Mouse (Mus musculus): Measurements from ENCODE around the gene Cfap299. TPM values are rescaled to one million over a fixed set of nuclear protein-coding genes. Genes with fewer than 3 reads are reported as not detected.
"Not testable (repeated sequence)": the region's sequence is repeated elsewhere in the genome, so short reads cannot be mapped to it uniquely, and the experiment has no call there.

Cfap299 gene
- polyA plus RNA-seq, 1 experiment from 2014 or later = 0.37 TPM

GRCm38 (mm10) chr5:98562806-98563205 is 233.7 kb downstream of the Cfap299 start:
- H3K9me3 ChIP-seq (replicated peaks) = no peaks in the 10 kb centered on the region
- H3K36me3 ChIP-seq = no peaks in the 10 kb centered on the region
- H3K4me3 ChIP-seq = no peak overlapping the region
- 93% methylated on average over 9 of the region's 9 CpGs for WGBS
- DNase-seq (ENCODE audit: low spot score) = no peak
- H3K27me3 ChIP-seq (ENCODE audit: low read depth, poor library complexity, severe bottlenecking) = no peaks in the 10 kb centered on the region
- peaks cover 41% of the 10 kb centered on the region for H3K4me1 ChIP-seq
- no peak overlapping the region for H3K27ac ChIP-seq (replicated peaks)

- Histone ChIP-seq H3K9me3 (replicated peaks) (no peaks in the 10 kb centered on the region), H3K4me1 (peaks cover 42% of the 10 kb centered on the region), H3K4me3 (peak overlapping the region; percentile 18; the same call in 1 of the 2 replicates), H3K36me3 (no peaks in the 10 kb centered on the region), H3K27me3 (ENCODE audit: low read depth, poor library complexity, severe bottlenecking) (no peaks in the 10 kb centered on the region), H3K27ac (replicated peaks) (peak overlapping the region; percentile 75)
- 51% methylated on average over 9 of the region's 9 CpGs for WGBS
- DNase-seq (ENCODE audit: low spot score) = no peak
Measured at GRCm38 (mm10) chr5:98563801-98564200, 234.7 kb downstream of the Cfap299 start.

- Histone ChIP-seq H3K27me3 (ENCODE audit: low read depth, poor library complexity, severe bottlenecking) (no peaks in the 10 kb centered on the region), H3K9me3 (replicated peaks) (no peaks in the 10 kb centered on the region), H3K27ac (replicated peaks) (peak overlapping the region; percentile 72), H3K36me3 (no peaks in the 10 kb centered on the region), H3K4me1 (peaks cover 40% of the 10 kb centered on the region), H3K4me3 (no peak overlapping the region)
- WGBS = 50% methylated on average over 6 of the region's 6 CpGs
- DNase-seq (ENCODE audit: low spot score) = peak; percentile 26
Measured at GRCm38 (mm10) chr5:98566461-98567193, 237.5 kb downstream of the Cfap299 start.

GRCm38 (mm10) chr5:98568481-98568880 is 239.4 kb downstream of the Cfap299 start:
- no peaks in the 10 kb centered on the region for H3K27me3 ChIP-seq (ENCODE audit: low read depth, poor library complexity, severe bottlenecking)
- no peak overlapping the region for H3K27ac ChIP-seq (replicated peaks)
- DNase-seq (ENCODE audit: low spot score) = no peak
- H3K36me3 ChIP-seq = no peaks in the 10 kb centered on the region
- no peak overlapping the region for H3K4me3 ChIP-seq
- 90% methylated on average over 4 of the region's 4 CpGs for WGBS
- no peaks in the 10 kb centered on the region for H3K9me3 ChIP-seq (replicated peaks)
- H3K4me1 ChIP-seq = peaks cover 34% of the 10 kb centered on the region

- no peaks in the 10 kb centered on the region for H3K27me3 ChIP-seq (ENCODE audit: low read depth, poor library complexity, severe bottlenecking)
- H3K36me3 ChIP-seq = no peaks in the 10 kb centered on the region
- peaks cover 28% of the 10 kb centered on the region for H3K4me1 ChIP-seq
- H3K9me3 ChIP-seq (replicated peaks) = no peaks in the 10 kb centered on the region
- no peak for DNase-seq (ENCODE audit: low spot score)
- H3K27ac ChIP-seq (replicated peaks) = no peak overlapping the region
- H3K4me3 ChIP-seq = no peak overlapping the region
- WGBS = 73% methylated on average over 3 of the region's 3 CpGs
Measured at GRCm38 (mm10) chr5:98569029-98569513, 240.0 kb downstream of the Cfap299 start.

GRCm38 (mm10) chr5:98572392-98572791 is 243.3 kb downstream of the Cfap299 start:
- Histone ChIP-seq H3K36me3 (no peaks in the 10 kb centered on the region), H3K27me3 (ENCODE audit: low read depth, poor library complexity, severe bottlenecking) (no peaks in the 10 kb centered on the region), H3K4me1 (peaks cover 4% of the 10 kb centered on the region; the same call in 1 of the 2 replicates), H3K9me3 (replicated peaks) (no peaks in the 10 kb centered on the region), H3K4me3 (no peak overlapping the region), H3K27ac (replicated peaks) (no peak overlapping the region)
- 72% methylated on average over 4 of the region's 4 CpGs for WGBS
- DNase-seq (ENCODE audit: low spot score) = no peak

- no peak for DNase-seq (ENCODE audit: low spot score)
- H3K4me3 ChIP-seq = no peak overlapping the region
- H3K27ac ChIP-seq (replicated peaks) = no peak overlapping the region
- no peaks in the 10 kb centered on the region for H3K9me3 ChIP-seq (replicated peaks)
- no peaks in the 10 kb centered on the region for H3K27me3 ChIP-seq (ENCODE audit: low read depth, poor library complexity, severe bottlenecking)
- 72% methylated on average over 12 of the region's 12 CpGs for WGBS
- H3K36me3 ChIP-seq = no peaks in the 10 kb centered on the region
- no peaks in the 10 kb centered on the region for H3K4me1 ChIP-seq
Measured at GRCm38 (mm10) chr5:98574711-98575470, 245.8 kb downstream of the Cfap299 start.

GRCm38 (mm10) chr5:98575471-98575834 is 246.3 kb downstream of the Cfap299 start:
- WGBS = 84% methylated on average over 4 of the region's 4 CpGs
- Histone ChIP-seq H3K27me3 (ENCODE audit: low read depth, poor library complexity, severe bottlenecking) (no peaks in the 10 kb centered on the region), H3K4me3 (no peak overlapping the region), H3K36me3 (no peaks in the 10 kb centered on the region), H3K4me1 (no peaks in the 10 kb centered on the region), H3K27ac (replicated peaks) (no peak overlapping the region), H3K9me3 (replicated peaks) (no peaks in the 10 kb centered on the region)
- no peak for DNase-seq (ENCODE audit: low spot score)

GRCm38 (mm10) chr5:98576538-98576937 is 247.4 kb downstream of the Cfap299 start:
- not testable (repeated sequence) for H3K4me3 ChIP-seq; H3K27ac ChIP-seq (replicated peaks); H3K27me3 ChIP-seq (ENCODE audit: low read depth, poor library complexity, severe bottlenecking); H3K4me1 ChIP-seq; DNase-seq (ENCODE audit: low spot score); H3K9me3 ChIP-seq (replicated peaks); H3K36me3 ChIP-seq
- WGBS = 89% methylated on average over 6 of the region's 6 CpGs

GRCm38 (mm10) chr5:98578398-98578797 is 249.3 kb downstream of the Cfap299 start:
- Histone ChIP-seq H3K9me3 (replicated peaks) (no peaks in the 10 kb centered on the region), H3K4me1 (no peaks in the 10 kb centered on the region), H3K27ac (replicated peaks) (no peak overlapping the region), H3K27me3 (ENCODE audit: low read depth, poor library complexity, severe bottlenecking) (no peaks in the 10 kb centered on the region), H3K4me3 (no peak overlapping the region), H3K36me3 (no peaks in the 10 kb centered on the region)
- DNase-seq (ENCODE audit: low spot score) = no peak
- 75% methylated on average over 2 of the region's 2 CpGs for WGBS

- 90% methylated on average over 5 of the region's 5 CpGs for WGBS
Measured at GRCm38 (mm10) chr5:98580811-98581210, 251.7 kb downstream of the Cfap299 start.

GRCm38 (mm10) chr5:98582051-98582450 is 252.9 kb downstream of the Cfap299 start:
- Histone ChIP-seq H3K9me3 (replicated peaks) (no peaks in the 10 kb centered on the region), H3K27me3 (ENCODE audit: low read depth, poor library complexity, severe bottlenecking) (no peaks in the 10 kb centered on the region), H3K27ac (replicated peaks) (no peak overlapping the region), H3K36me3 (no peaks in the 10 kb centered on the region), H3K4me1 (no peaks in the 10 kb centered on the region), H3K4me3 (no peak overlapping the region)
- 89% methylated on average over 3 of the region's 3 CpGs for WGBS
- DNase-seq (ENCODE audit: low spot score) = no peak

More at GRCm38 (mm10) chr5:98580811-98581210, 251.7 kb downstream of the Cfap299 start:
- Histone ChIP-seq H3K27ac (replicated peaks) (no peak overlapping the region), H3K4me1 (no peaks in the 10 kb centered on the region), H3K36me3 (no peaks in the 10 kb centered on the region), H3K27me3 (ENCODE audit: low read depth, poor library complexity, severe bottlenecking) (no peaks in the 10 kb centered on the region), H3K4me3 (no peak overlapping the region), H3K9me3 (replicated peaks) (no peaks in the 10 kb centered on the region)
- DNase-seq (ENCODE audit: low spot score) = no peak

- Histone ChIP-seq H3K36me3 (no peaks in the 10 kb centered on the region), H3K9me3 (replicated peaks) (no peaks in the 10 kb centered on the region), H3K4me3 (no peak overlapping the region), H3K27me3 (ENCODE audit: low read depth, poor library complexity, severe bottlenecking) (no peaks in the 10 kb centered on the region), H3K27ac (replicated peaks) (no peak overlapping the region), H3K4me1 (no peaks in the 10 kb centered on the region)
- DNase-seq (ENCODE audit: low spot score) = no peak
Measured at GRCm38 (mm10) chr5:98585915-98586314, 256.8 kb downstream of the Cfap299 start.

Data from midbrain, embryonic 10.5 days (tissue).